Mouse (Mus musculus) layer of hippocampus, postnatal 25 days (tissue): ENCODE data around the gene Tmed5. TPM values are rescaled to one million over a fixed set of nuclear protein-coding genes. Genes with fewer than 3 reads are reported as not detected.
"Not testable (repeated sequence)": the region's sequence is repeated elsewhere in the genome, so short reads cannot be mapped to it uniquely, and the experiment has no call there.

Experiments
- DNase-seq, 2 experiments: peaks; one replicate each; pipeline ENCODE4 v3.0.0; 2022; ENCODE audit warnings: mixed read lengths in 2 of 2, low spot score in 1 of 2; ENCODE audit errors: extremely low spot score in 1 of 2
- total RNA-seq, 2 experiments: library from RNA; stranded (reverse); gene quantifications; 2 replicates each; pipeline ENCODE4 v1.2.3; 2021

Gene Tmed5
- total RNA-seq = 10 to 100 TPM; 23.0 to 26.0 TPM

DNA sequence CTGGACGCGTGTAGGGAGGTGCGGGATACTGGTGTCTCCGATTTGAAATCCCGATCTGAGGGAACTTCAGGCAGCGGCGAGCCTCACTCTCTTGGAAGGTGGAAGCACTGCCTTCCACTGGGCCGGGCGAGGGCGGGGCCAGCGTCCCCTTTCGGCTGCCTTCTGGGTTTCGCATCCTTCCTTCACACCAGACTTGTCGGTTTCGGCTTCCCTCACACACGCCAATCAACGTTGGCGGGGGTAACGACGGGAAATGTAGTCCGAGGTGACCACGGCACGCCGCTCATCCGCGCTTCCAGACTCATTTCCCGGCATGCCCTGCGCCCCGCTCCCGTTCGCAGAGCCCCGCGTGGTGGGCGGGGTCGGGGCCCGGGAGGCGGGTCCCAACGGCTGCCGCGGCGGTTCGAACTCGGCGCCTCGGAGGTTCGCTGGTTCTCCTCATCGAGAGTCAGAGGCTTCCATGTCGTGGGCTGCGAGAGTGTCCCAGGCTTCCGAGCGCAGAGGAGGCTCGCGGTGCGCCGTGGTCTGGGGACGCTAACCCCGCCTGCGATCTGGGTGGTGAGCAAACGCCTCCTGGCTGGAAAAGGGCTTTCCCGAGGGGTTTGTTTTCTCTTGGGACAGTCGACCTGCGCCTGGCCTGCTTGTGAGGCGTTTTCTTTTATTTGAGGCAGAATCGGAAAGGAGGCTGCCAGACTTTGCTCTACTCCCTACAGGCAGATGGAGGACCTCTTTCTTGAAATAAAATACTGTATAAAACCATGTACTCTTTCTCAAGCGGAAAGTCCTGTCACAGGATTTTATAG lies at the start of gene Tmed5, which contains the start of gene Ccdc18:
Tmed5 (minus strand) TSS at position 180 of the 803 bp plus-strand sequence.
Ccdc18 (plus strand) TSS at position 435 of the 803 bp plus-strand sequence.
- peak; percentile 86 to 91 for DNase-seq

DNA sequence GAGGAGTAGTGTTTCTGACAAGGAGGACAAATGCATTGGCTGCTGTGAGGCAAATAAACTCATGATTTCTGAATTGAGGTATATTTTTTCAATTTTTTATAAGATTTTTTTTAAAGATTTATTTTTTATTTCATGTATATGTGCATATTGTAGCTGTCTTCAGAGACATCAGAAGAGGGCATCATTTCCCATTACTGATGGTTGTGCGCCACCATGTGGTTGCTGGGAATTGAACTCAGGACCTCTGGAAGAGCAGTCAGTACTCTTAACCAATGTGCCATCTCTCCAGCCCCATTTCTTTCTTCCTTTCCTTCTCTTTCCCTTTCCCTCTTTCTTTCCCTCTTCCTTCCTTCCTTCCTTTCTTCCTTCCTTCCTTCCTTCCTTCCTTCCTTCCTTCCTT lies 31.3 kb upstream of the Tmed5 start:
- peak in 1 of 2 experiments; percentile 20 for DNase-seq

GRCm38 (mm10) chr5:108160796-108161195 lies 28.4 kb upstream of the Tmed5 start:
- DNase-seq = no peak

- no peak for DNase-seq
These were observed 20.2 kb upstream of the Tmed5 start for GRCm38 (mm10) chr5:108152592-108152991.

GRCm38 (mm10) chr5:108131849-108132440 lies 475 bp downstream of the Tmed5 start:
- no peak for DNase-seq

DNA sequence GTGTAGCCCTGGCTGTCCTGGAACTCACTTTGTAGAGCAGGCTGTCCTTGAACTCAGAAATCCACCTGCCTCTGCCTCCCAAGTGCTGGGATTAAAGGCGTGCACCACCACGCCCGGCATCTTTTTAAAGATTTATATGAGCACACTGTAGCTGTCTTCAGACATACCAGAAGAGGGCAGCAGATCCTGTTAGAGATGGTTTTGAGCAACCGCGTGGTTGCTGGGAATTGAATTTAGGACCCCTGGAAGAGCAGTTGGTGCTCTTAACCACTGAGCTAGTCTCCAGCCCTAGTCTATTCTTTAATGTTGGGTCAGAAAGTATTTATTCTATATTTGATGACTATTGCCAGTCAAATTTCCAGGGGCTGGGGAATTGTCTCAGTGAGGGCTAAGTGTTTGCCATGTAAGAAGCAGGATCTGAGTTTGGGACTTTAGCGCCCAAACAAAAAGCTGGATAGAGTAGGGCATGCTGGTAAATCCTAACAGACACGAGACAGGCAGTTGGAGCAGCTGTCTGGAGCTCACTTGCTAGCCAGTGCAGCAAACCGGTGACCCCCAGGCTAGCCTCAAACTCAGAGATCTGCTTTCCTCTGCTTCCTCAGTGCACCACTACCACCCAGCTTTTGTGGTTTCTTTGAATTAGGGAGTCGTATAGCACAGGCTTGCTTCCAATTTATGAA lies 12.1 kb downstream of the Tmed5 start:
- DNase-seq = no peak

DNA sequence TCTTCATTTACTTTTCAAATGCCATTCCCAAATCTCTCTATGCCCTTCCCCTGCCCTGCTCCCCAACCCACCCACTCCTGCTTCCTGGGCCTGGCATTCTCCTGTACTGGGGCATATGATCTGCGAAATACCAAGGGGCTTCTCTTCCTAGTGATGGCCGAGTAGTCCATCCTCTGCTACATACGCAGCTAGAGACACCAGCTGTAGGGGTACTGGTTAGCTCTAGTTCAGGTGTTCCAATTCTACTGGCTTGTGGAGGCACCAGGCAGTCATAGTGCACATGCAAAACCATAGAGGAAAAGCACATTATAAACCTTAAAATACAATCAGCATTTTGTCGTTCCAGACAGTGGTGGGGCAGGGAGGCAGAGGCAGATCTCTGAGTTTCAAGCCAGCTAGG lies 14.7 kb downstream of the Tmed5 start:
- no peak for DNase-seq

GRCm38 (mm10) chr5:108109346-108109745 lies 23.1 kb downstream of the Tmed5 start:
- DNase-seq = no peak

DNA sequence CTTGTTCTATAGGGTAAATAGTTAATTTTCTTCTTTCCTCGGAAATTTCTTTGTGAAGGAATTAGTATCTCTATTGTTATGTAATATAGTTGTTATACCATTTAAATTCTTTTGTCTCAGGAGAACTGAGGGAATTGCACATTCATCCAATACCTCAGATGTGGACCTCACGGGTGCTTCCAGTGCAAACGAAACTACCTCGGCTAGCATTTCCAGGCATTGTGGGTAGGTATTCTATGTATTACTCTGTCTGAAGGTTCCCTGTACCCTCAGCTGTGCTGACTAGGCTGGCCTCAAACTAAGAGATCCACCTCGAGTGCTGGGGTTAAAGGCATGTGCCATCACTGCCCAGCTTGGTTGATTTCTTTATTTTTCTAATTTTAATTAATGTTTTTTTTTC lies 28.1 kb downstream of the Tmed5 start:
- DNase-seq = no peak

GRCm38 (mm10) chr5:108100196-108100595 lies 32.2 kb downstream of the Tmed5 start:
- DNase-seq = no peak

GRCm38 (mm10) chr5:108097676-108098075 lies 34.7 kb downstream of the Tmed5 start:
- DNase-seq = no peak

DNA sequence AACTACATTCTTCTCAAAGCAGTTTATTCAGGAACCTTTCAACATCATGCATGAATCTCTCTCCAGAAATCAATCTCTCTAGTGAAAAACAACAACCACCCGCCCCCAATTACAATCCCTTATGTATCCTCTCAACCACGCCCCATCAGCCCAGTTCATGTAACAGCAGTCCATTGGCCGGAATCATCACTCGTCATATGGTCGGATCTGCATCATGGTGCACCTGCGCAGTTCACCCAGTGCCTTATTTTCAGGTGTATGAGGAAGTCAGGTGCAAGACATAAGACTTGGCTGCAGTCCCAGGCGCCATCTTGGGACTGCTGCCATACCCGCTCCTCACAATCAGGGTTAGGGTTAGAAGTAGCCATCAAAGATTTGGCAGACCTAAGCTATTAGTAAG lies 39.7 kb downstream of the Tmed5 start:
- not testable (repeated sequence) for DNase-seq

GRCm38 (mm10) chr5:108085440-108085839 lies 47.0 kb downstream of the Tmed5 start:
- DNase-seq = no peak

- no peak for DNase-seq
These were observed 50.0 kb downstream of the Tmed5 start for GRCm38 (mm10) chr5:108082380-108082779.

DNA sequence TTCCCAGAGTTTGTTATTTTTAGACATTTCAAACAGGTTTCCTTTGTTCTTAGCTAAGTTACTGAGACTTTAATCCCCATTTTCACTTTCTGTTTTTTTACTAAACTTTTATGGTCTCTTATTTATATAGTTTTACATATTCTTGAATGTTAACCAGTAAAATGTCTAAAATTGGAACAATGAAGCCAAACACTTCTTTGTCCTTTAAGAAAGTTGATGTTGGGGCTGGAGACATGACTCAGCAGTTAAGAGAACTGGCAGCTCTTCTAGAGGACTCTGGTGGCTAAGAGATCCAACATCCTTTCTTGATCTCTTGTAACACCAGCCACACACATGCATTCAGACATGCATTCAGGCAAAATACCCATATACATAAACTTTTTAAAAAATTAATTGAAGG lies 52.8 kb downstream of the Tmed5 start:
- no peak for DNase-seq

- no peak for DNase-seq
These were observed 55.4 kb downstream of the Tmed5 start for GRCm38 (mm10) chr5:108076833-108077540.

DNA sequence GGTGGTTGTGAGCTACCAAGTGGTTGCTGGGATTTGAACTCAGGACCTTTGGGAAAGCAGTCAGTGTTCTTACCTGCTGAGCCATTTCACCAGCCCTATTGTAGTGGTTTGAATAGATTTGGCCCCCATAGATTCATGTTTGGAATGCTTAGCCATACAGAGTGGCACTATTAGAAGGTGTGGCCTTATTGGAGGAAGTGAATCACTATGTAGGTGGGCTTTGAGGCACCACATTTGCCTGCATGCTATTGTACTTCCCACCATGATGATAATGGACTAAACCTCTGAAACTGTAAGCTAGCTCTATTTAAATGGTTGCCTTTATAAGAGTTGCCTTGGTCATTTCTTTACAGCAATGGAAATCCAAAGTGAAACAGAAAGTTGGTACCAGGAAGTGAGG lies 56.2 kb downstream of the Tmed5 start:
- no peak for DNase-seq

- no peak for DNase-seq
These were observed 60.1 kb downstream of the Tmed5 start for GRCm38 (mm10) chr5:108072301-108072700.

GRCm38 (mm10) chr5:108065465-108066411 lies 66.7 kb downstream of the Tmed5 start, which contains the start of gene Mtf2:
Mtf2 (plus strand) TSS chr5:108065674.
- DNase-seq = peak; percentile 95 to 97

GRCm38 (mm10) chr5:108060413-108060812 lies 72.0 kb downstream of the Tmed5 start:
- DNase-seq = no peak
